Mouse (Mus musculus): Measurements from ENCODE around the gene Cfd. TPM values are rescaled to one million over a fixed set of nuclear protein-coding genes. Genes with fewer than 3 reads are reported as not detected.

The Cfd gene
- polyA plus RNA-seq, 1 experiment = 48.6 TPM

DNA sequence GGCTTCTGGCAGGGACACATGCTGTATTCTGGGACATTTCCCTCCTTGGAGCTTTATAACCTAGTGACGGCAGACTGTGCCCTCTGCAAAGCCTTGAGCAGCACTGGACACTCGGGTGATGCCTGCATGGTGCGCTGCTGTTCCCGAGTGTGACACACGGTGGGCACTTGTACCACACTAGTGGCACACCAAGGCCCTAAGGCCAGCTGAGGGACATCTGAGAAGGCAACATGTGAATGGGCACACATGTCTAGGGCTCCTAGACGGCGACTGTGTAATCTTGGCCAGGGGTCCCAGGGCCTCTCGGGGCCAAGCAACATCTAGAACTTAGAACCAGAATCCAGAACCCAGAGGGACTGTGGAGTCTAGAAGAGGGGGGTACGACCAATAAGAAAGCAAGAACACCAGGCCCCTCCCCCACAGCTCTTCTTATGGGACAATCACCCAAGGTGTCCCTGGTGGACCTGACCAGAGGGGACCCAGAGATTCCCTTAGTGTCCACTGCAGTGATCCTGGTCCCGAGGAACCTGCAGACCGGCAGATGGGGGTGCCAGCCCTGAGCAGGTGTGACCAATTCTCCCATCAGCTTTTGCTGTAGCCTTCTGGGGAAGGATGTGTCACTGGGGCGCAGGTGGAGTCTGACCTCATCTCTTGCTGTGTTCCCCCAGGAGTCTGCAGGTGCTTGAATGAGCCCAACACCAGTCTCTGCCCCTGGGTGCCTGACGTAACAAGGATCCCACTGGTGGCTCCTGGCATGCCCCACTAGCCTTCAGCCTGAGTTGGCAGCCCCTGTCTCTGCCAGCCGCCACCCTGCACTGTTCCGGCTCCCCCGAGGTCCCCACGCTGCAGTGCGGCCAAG is 39.5 kb downstream of the Cfd start:
- Histone ChIP-seq H3K27me3 (ENCODE audit: control insufficient read depth, insufficient read depth, low read length) (peaks cover 6% of the 10 kb centered on the region), H3K4me1 (ENCODE audit: control insufficient read depth, insufficient read depth, insufficient read length, low read length) (peaks cover 30% of the 10 kb centered on the region), H3K4me3 (ENCODE audit: low read depth, low read length) (no peak overlapping the region), H3K27ac (ENCODE audit: insufficient read depth, low read depth, low read length) (no peak overlapping the region), H3K36me3 (ENCODE audit: control insufficient read depth, insufficient read depth, low read length) (0 out of 2 replicates have a peak, but pooled peaks cover 2% of the 10 kb centered on the region)
- TF ChIP-seq CTCF (IDR thresholded peaks at IDR 0.05; ENCODE audit: extremely low read depth, insufficient read length, insufficient replicate concordance, low read depth, low read length) = no peak
- TF ChIP-seq POLR2A (IDR thresholded peaks at IDR 0.05; ENCODE audit: low read depth, low read length) = no peak
- WGBS = 77% methylated on average over 18 of the region's 18 CpGs

DNA sequence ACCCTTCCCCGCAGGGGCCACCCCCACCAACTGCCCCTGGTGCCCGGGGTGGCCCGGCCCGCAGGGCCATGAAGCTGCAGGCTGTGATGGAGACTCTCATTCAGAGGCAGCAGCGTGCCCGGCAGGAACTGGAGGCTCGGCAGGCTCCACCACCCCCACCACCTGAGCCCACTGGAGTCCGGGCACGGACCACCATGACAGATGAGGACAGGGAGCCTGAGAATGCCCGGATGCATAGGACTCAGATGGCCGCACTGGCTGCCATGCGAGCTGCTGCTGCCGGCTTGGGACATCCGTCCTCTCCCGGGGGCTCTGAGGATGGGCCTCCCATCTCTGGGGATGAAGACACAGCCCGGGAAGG is 40.2 kb downstream of the Cfd start:
- 92% methylated on average over 16 of the region's 16 CpGs for WGBS
- no peak for TF ChIP-seq CTCF (IDR thresholded peaks at IDR 0.05; ENCODE audit: extremely low read depth, insufficient read length, insufficient replicate concordance, low read depth, low read length)
- no peak overlapping the region for H3K27ac ChIP-seq (ENCODE audit: insufficient read depth, low read depth, low read length)
- H3K4me1 ChIP-seq (ENCODE audit: control insufficient read depth, insufficient read depth, insufficient read length, low read length) = peaks cover 31% of the 10 kb centered on the region
- H3K4me3 ChIP-seq (ENCODE audit: low read depth, low read length) = no peak overlapping the region
- peaks cover 6% of the 10 kb centered on the region for H3K27me3 ChIP-seq (ENCODE audit: control insufficient read depth, insufficient read depth, low read length)
- H3K36me3 ChIP-seq (ENCODE audit: control insufficient read depth, insufficient read depth, low read length) = 0 out of 2 replicates have a peak, but pooled peaks cover 2% of the 10 kb centered on the region

DNA sequence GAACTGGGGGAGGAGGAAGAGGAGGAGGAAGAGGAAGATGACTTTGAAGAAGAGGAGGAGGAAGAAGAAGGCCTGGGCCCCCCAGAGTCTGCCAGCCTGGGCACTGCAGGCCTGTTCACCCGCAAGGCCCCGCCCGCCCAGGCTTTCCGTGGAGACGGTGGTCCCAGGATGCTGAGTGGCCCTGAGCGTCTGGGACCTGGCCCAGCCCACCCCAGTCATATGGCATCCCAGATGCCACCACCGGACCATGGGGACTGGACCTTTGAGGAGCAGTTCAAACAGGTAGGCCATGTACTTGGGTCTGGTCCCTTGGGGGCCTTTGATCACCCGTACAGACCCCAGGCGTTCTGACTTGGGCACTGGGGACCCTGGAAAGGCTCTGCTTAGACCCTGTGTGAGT is 41.1 kb downstream of the Cfd start:
- H3K4me1 ChIP-seq (ENCODE audit: control insufficient read depth, insufficient read depth, insufficient read length, low read length) = peaks cover 33% of the 10 kb centered on the region
- H3K27me3 ChIP-seq (ENCODE audit: control insufficient read depth, insufficient read depth, low read length) = peaks cover 6% of the 10 kb centered on the region
- H3K27ac ChIP-seq (ENCODE audit: insufficient read depth, low read depth, low read length) = no peak overlapping the region
- H3K4me3 ChIP-seq (ENCODE audit: low read depth, low read length) = no peak overlapping the region
- TF ChIP-seq POLR2A (IDR thresholded peaks at IDR 0.05; ENCODE audit: low read depth, low read length) (no peak), CTCF (IDR thresholded peaks at IDR 0.05; ENCODE audit: extremely low read depth, insufficient read length, insufficient replicate concordance, low read depth, low read length) (no peak)
- H3K36me3 ChIP-seq (ENCODE audit: control insufficient read depth, insufficient read depth, low read length) = 0 out of 2 replicates have a peak, but pooled peaks cover 2% of the 10 kb centered on the region
- WGBS = 87% methylated on average over 9 of the region's 9 CpGs

DNA sequence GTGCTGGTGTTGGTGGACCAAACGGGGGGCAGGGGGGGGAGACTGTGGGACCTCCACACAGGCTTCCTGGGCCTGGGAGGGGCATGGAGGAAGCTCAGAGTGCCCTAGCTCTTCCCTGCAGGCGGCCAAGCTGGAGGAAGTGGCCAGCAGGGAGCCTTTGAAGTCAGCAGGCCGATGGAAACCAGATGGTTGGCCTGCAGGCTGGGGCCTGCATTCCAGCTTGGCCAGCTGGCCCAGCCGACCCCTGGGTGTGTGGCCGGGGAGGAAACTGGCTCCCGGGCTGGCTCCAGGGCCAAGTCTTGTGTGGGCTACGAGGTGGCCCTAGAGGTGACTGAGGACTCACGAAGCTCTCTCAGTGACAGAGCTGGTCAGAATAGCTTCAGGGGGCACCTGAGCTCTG is 42.1 kb downstream of the Cfd start:
- H3K36me3 ChIP-seq (ENCODE audit: control insufficient read depth, insufficient read depth, low read length) = 0 out of 2 replicates have a peak, but pooled peaks cover 2% of the 10 kb centered on the region
- 59% methylated on average over 8 of the region's 8 CpGs for WGBS
- H3K27ac ChIP-seq (ENCODE audit: insufficient read depth, low read depth, low read length) = 0 out of 2 replicates have a peak overlapping the region, but pooled peaks have one; percentile 18
- no peak overlapping the region for H3K4me3 ChIP-seq (ENCODE audit: low read depth, low read length)
- peaks cover 42% of the 10 kb centered on the region for H3K4me1 ChIP-seq (ENCODE audit: control insufficient read depth, insufficient read depth, insufficient read length, low read length)
- peaks cover 6% of the 10 kb centered on the region for H3K27me3 ChIP-seq (ENCODE audit: control insufficient read depth, insufficient read depth, low read length)
- TF ChIP-seq POLR2A (IDR thresholded peaks at IDR 0.05; ENCODE audit: low read depth, low read length) (no peak), CTCF (IDR thresholded peaks at IDR 0.05; ENCODE audit: extremely low read depth, insufficient read length, insufficient replicate concordance, low read depth, low read length) (no peak)

DNA sequence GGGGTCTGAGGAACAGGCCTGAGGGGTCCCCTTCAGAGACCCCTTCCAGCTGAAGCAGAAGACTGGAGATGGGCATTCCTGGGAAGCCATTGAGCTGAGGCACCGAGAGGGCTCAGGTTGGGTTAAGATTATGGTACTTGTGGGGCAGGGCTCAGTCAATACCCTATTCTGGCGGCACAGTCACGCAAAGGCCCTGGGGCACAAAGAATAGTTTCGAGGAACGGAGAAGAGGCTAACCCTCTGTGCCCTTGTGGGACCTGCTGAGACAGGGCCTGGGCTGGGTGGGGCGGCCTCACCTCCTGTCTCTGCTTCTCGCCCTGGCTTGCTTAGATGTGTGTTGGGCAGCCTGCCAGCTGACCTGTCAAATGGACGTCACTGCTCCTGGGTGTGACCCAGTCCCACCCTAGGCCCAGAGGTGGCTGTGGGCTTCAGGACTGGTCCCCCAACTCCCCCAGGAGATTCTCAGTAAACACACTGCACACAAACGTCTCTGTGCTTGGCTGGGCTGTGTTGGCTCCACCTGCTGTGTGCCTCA is 42.6 kb downstream of the Cfd start:
- Histone ChIP-seq H3K27ac (ENCODE audit: insufficient read depth, low read depth, low read length) (no peak overlapping the region), H3K27me3 (ENCODE audit: control insufficient read depth, insufficient read depth, low read length) (peaks cover 1% of the 10 kb centered on the region; the same call in 1 of the 2 replicates), H3K4me3 (ENCODE audit: low read depth, low read length) (no peak overlapping the region), H3K36me3 (ENCODE audit: control insufficient read depth, insufficient read depth, low read length) (0 out of 2 replicates have a peak, but pooled peaks cover 2% of the 10 kb centered on the region), H3K4me1 (ENCODE audit: control insufficient read depth, insufficient read depth, insufficient read length, low read length) (peaks cover 44% of the 10 kb centered on the region)
- WGBS = 59% methylated on average over 9 of the region's 9 CpGs
- TF ChIP-seq CTCF (IDR thresholded peaks at IDR 0.05; ENCODE audit: extremely low read depth, insufficient read length, insufficient replicate concordance, low read depth, low read length) = no peak
- no peak for TF ChIP-seq POLR2A (IDR thresholded peaks at IDR 0.05; ENCODE audit: low read depth, low read length)

DNA sequence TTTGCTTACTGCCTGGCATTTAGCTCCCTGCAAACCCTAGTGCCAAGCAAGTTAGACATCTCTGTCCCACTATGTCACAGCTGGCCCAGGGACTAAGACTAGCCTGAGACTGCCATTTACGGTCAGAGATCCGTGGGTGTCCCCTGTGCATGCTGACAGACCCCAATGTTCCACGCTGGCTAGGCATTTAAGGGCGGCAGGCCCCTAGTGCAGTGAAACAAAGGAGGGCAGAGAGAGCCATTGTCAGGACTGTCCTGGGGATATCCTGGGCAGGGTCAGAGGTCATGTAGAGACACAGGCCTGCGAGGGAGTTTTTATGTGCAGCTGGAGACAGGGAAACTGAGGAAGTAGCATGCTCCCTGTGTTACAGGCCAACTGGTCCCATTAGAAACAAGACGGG is 43.2 kb downstream of the Cfd start:
- 63% methylated on average over 6 of the region's 6 CpGs for WGBS
- TF ChIP-seq POLR2A (IDR thresholded peaks at IDR 0.05; ENCODE audit: low read depth, low read length) = no peak
- no peak for TF ChIP-seq CTCF (IDR thresholded peaks at IDR 0.05; ENCODE audit: extremely low read depth, insufficient read length, insufficient replicate concordance, low read depth, low read length)
- no peaks in the 10 kb centered on the region; the same call in 1 of the 2 replicates for H3K27me3 ChIP-seq (ENCODE audit: control insufficient read depth, insufficient read depth, low read length)
- H3K4me3 ChIP-seq (ENCODE audit: low read depth, low read length) = no peak overlapping the region
- H3K36me3 ChIP-seq (ENCODE audit: control insufficient read depth, insufficient read depth, low read length) = 0 out of 2 replicates have a peak, but pooled peaks cover 2% of the 10 kb centered on the region
- H3K4me1 ChIP-seq (ENCODE audit: control insufficient read depth, insufficient read depth, insufficient read length, low read length) = peaks cover 44% of the 10 kb centered on the region
- H3K27ac ChIP-seq (ENCODE audit: insufficient read depth, low read depth, low read length) = no peak overlapping the region

DNA sequence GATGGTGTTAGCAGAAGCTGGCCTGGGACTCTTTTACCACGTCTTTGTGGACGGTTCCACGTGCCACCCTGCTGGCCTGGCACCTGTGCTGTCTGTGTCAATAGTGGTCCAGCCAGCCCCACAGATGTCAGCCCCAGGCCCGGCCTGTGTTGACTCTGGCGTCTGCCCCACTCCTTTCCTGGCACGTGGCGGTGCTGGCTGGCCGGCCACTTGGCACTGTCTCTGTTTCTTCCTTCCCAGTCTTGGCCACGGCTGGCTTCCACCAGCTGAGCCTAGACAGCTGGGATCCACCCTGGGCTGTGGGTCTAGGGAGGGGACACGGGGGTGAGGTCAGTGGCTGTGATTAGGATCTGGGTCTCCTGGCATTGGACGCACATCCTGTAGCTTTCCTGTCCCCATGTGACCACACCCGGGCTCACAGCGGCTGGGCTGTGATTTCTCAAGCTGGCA is 43.6 kb downstream of the Cfd start:
- 8% methylated on average over 13 of the region's 13 CpGs for WGBS

More for the DNA sequence above, 43.6 kb downstream of the Cfd start:
- H3K4me3 ChIP-seq (ENCODE audit: low read depth, low read length) = no peak overlapping the region
- H3K27me3 ChIP-seq (ENCODE audit: control insufficient read depth, insufficient read depth, low read length) = no peaks in the 10 kb centered on the region
- 0 out of 2 replicates have a peak, but pooled peaks cover 2% of the 10 kb centered on the region for H3K36me3 ChIP-seq (ENCODE audit: control insufficient read depth, insufficient read depth, low read length)
- TF ChIP-seq POLR2A (IDR thresholded peaks at IDR 0.05; ENCODE audit: low read depth, low read length) (no peak), CTCF (IDR thresholded peaks at IDR 0.05; ENCODE audit: extremely low read depth, insufficient read length, insufficient replicate concordance, low read depth, low read length) (no peak)
- no peak overlapping the region for H3K27ac ChIP-seq (ENCODE audit: insufficient read depth, low read depth, low read length)
- H3K4me1 ChIP-seq (ENCODE audit: control insufficient read depth, insufficient read depth, insufficient read length, low read length) = peaks cover 44% of the 10 kb centered on the region

Measured in small intestine, adult 2 months (tissue).